Mouse (Mus musculus) lung, embryonic 16.5 days (tissue): ENCODE measurements at regions not wholly inside any gene's neighbourhood (a gene's known extent, or its start where the extent isn't known, plus 50 kb on each side); places are given as distances from the start of the nearest gene placed in this dataset.
A peak's percentile ranks its signal among the peaks of the same experiment; 100 is the strongest.
"Not testable (repeated sequence)": the region's sequence is repeated elsewhere in the genome, so short reads cannot be mapped to it uniquely, and the experiment has no call there.

Source experiments
- ATAC-seq: fragments of 200-750 bp; cut with Nextera tagmentation; 2 replicates; pipeline ENCODE4 v1.8.0; 2017; ENCODE audit warnings: low read depth, mild to moderate bottlenecking, moderate library complexity
- H3K27ac ChIP-seq: fragments of 300-500 bp; sonication (generic); 2 replicates; pipeline ENCODE4 v1.5.1; 2014; ENCODE audit warnings: mild to moderate bottlenecking, control low read depth, low read length
- H3K27me3 ChIP-seq: fragments of 300-500 bp; sonication (generic); 2 replicates; pipeline ENCODE4 v1.6.1; 2014; ENCODE audit warnings: low read depth, low read length, mixed read lengths; ENCODE audit not compliant: control insufficient read depth, insufficient read depth
- H3K36me3 ChIP-seq: fragments of 300-500 bp; sonication (generic); 2 replicates; pipeline ENCODE4 v1.6.1; 2014; ENCODE audit warnings: low read length; ENCODE audit not compliant: control insufficient read depth, insufficient read depth
- H3K4me1 ChIP-seq: fragments of 300-500 bp; sonication (generic); replicated peaks from 2 replicates; pipeline ENCODE4 v1.6.1; 2014; ENCODE audit warnings: low read length, mixed read lengths; ENCODE audit not compliant: control insufficient read depth, insufficient read depth
- H3K4me2 ChIP-seq: fragments of 300-500 bp; sonication (generic); 2 replicates; pipeline ENCODE4 v1.6.1; 2014; ENCODE audit warnings: low read depth, low read length, control low read depth
- H3K4me3 ChIP-seq: fragments of 300-500 bp; sonication (generic); 2 replicates; pipeline ENCODE4 v1.5.1; 2014; ENCODE audit warnings: mild to moderate bottlenecking, low read length, control low read depth
- H3K9ac ChIP-seq: fragments of 300-500 bp; sonication (generic); 2 replicates; pipeline ENCODE4 v1.6.1; 2014; ENCODE audit warnings: low read length, control low read depth
- H3K9me3 ChIP-seq: fragments of 300-500 bp; sonication (generic); 2 replicates; pipeline ENCODE4 v1.6.1; 2016; ENCODE audit warnings: low read length; ENCODE audit not compliant: control insufficient read depth
- WGBS: fragments of 180-500 bp; shearing (Covaris S2); extraction: QIAGEN DNeasy Blood & Tissue Kit; methylation state at CpG from one replicate; pipeline ENCODE4 v1.1.7; 2014; 5-methylcytosine and 5-hydroxymethylcytosine counted together

DNA sequence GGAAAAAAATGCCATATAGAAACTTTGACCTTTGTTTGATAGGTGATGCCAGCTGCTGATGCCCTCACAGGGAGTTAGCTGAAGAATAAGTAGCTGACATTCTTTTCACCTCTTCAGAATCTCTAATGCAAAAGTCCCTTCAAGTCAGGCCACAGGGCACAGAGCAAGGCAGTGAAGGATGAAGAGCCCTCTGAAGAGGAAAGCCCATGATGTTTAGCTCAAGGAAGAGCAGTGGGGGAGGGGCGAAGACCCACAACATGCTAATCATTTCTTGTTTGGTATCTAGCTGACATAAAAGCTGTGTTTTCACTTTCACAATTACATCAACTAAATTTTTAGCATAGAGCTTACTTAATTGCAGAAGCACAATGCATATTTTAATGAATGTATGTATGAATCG is 1108.4 kb downstream of the Trim52 start:
- Histone ChIP-seq H3K4me3 (no peak overlapping the region), H3K27ac (no peak overlapping the region), H3K4me1 (no peaks in the 10 kb centered on the region), H3K9me3 (no peaks in the 10 kb centered on the region), H3K36me3 (no peaks in the 10 kb centered on the region), H3K27me3 (no peaks in the 10 kb centered on the region), H3K4me2 (no peak overlapping the region), H3K9ac (no peak overlapping the region)
- no peak for ATAC-seq
- WGBS = 83% methylated on average over 2 of the region's 2 CpGs

DNA sequence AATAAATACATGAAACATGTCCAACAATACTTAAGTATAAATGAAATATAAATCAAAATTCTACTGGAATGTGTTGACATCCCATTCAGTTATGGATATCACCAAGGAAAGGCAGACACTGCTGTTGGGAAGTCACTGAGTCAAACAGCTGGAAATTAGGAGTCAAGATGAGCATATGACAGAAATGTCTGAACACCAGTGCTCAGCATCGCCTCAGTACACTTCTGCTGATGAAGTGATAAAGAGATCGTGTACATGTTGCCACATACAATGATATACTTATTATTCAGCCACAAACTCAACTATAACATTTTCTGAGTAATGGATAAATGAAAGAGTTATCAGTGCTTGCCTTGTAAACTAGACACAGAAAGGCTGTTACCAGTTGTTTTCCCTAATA is 1158.2 kb downstream of the Trim52 start:
- Histone ChIP-seq H3K27me3 (no peaks in the 10 kb centered on the region), H3K4me2 (no peak overlapping the region), H3K27ac (no peak overlapping the region), H3K9ac (no peak overlapping the region), H3K36me3 (no peaks in the 10 kb centered on the region), H3K4me1 (no peaks in the 10 kb centered on the region), H3K9me3 (no peaks in the 10 kb centered on the region), H3K4me3 (no peak overlapping the region)
- 54% methylated on average over 2 of the region's 2 CpGs for WGBS
- peak; percentile 56; the same call in 1 of the 2 replicates for ATAC-seq

DNA sequence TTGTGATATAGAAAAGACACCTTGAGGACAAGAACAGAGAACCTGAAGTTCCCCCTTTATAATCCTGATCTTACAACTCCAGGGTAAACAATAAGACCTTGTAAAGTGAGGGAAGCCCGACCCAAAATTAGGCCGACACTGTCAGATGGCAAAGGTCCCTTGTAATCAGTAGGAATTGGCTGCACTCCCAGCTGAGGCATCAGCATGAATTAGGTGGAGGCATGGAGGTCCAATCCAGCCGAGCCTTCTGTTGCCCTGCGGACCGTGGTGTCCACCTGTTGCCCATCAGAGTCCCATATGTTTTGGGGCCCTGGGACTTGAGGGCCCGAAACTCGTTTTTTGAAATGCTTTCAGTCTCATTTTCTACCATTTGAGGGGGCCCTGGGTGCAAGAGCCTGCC is 1174.3 kb downstream of the Trim52 start:
- not testable (repeated sequence) for H3K4me3 ChIP-seq, ATAC-seq, H3K4me1 ChIP-seq, H3K27me3 ChIP-seq, H3K27ac ChIP-seq, H3K9ac ChIP-seq, H3K4me2 ChIP-seq, H3K9me3 ChIP-seq, H3K36me3 ChIP-seq
- WGBS = 76% methylated on average over 7 of the region's 7 CpGs

DNA sequence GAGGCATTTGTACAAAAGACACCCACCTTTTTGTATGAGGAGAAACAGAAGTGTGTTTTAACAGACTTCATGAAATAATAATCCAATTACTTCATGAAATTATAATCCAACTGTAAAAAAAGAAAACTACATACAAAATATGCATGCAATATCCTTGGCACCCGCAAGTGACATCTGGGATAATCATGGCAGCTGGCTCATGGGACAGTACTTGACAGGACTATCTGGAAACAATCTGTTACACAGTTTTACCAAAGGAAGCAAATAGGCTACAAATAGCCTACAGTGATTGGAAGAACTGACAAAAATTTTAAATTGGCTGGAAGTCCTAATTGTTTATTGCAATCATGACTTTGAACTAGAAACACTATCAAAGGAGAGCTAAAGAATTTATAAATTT is 1223.3 kb downstream of the Trim52 start:
- ATAC-seq = no peak
- no peaks in the 10 kb centered on the region for H3K27me3 ChIP-seq
- H3K4me1 ChIP-seq = no peaks in the 10 kb centered on the region
- H3K9ac ChIP-seq = no peak overlapping the region
- H3K4me3 ChIP-seq = no peak overlapping the region
- H3K36me3 ChIP-seq = no peaks in the 10 kb centered on the region
- 77% methylated on average over 1 of the region's 1 CpGs for WGBS
- H3K4me2 ChIP-seq = no peak overlapping the region
- H3K27ac ChIP-seq = no peak overlapping the region
- H3K9me3 ChIP-seq = no peaks in the 10 kb centered on the region

DNA sequence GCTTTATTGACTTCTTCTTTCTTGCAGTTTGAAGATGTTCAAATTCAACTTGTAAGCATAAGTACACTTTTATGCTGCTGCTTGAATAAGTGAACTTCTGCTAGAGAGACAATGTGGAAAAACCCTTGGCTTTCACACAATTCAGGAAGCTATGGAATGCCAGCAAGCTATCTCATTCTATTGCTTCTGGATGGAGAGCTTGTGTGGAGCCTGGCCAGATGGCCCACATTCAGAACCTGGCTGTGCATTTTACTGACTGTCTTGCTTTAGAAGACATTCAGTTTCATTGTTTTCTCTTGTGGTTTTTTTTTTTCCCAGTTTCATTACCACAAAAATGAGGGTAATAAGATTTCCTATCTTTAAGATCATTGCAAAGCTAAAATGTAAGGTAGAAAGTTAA is 1234.2 kb downstream of the Trim52 start:
- Histone ChIP-seq H3K9me3 (no peaks in the 10 kb centered on the region), H3K4me3 (no peak overlapping the region), H3K27me3 (no peaks in the 10 kb centered on the region), H3K36me3 (no peaks in the 10 kb centered on the region), H3K9ac (no peak overlapping the region), H3K4me1 (no peaks in the 10 kb centered on the region), H3K4me2 (no peak overlapping the region), H3K27ac (no peak overlapping the region)
- ATAC-seq = no peak

DNA sequence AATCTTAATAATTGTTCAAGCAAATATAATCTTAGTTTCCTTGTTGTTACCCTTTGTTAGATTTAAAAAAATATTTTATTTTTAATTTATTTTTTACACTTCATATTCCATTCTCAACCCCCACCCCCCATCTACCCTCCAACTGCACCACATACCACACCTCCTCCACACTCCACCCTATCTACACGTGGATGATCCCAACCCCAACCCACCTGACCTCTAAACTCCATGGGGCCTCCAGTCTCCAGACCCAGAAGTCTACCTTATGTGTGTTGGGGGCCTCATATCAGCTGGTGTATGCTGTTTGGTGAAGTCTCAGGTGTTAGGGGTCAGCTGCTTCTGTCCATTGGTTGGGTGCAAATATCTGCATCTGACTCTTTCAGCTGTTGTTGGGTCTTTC is 1256.8 kb downstream of the Trim52 start:
- Histone ChIP-seq H3K4me2 (no peak overlapping the region), H3K27me3 (no peaks in the 10 kb centered on the region), H3K27ac (no peak overlapping the region), H3K4me1 (no peaks in the 10 kb centered on the region), H3K9ac (no peak overlapping the region), H3K36me3 (no peaks in the 10 kb centered on the region), H3K4me3 (no peak overlapping the region), H3K9me3 (no peaks in the 10 kb centered on the region)
- 42% methylated on average over 1 of the region's 1 CpGs for WGBS
- no peak for ATAC-seq
